ENCODE assay signal across 14 mouse cellular contexts in the genomic region with DNA sequence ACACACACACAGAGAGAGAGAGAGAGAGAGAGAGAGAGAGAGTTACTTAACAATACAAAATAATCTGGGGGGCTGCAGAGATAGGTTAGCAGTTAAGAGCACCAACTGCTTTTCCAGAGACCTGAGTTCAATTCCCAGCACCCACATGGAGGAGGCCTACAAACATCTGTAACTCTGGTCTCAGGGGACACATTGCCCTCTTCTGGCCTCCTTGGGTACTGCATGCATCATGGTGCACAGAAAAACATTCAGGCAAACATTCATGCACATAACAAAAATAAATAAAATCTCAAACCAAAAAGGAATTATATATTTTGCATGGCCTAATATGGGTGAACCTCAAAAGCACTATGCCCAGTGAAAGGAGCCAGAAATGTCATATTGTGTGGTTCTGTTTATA.
A peak's percentile ranks its signal among the peaks of the same experiment; 100 is the strongest.
DNase-seq lines count a peak whose midpoint lies in the region; ATAC-seq and TF ChIP-seq lines count a peak whose summit lies in the region.
"Had no signal": no experiment of that assay in that cellular context is flagged by ENCODE, and none has a peak within 500 bp of the region (broad histone marks: within the 10 kb centered on the region; RNA-seq: fewer than 3 reads in every experiment).

No protein-coding gene starts in this region.

- H3K4me2 ChIP-seq in kidney, embryonic 16.5 days (replicated peaks; ENCODE audit: low read depth, low read length), result no peak overlapping the region
- H3K4me2 ChIP-seq in hindbrain, embryonic 14.5 days (replicated peaks), result no peak overlapping the region
- H3K4me2 ChIP-seq: heart, embryonic 15.5 days; intestine, embryonic 15.5 days; limb, embryonic 13.5 days had no signal

- peak; percentile 37 for TF ChIP-seq CTCF in kidney, adult 2 months (conservative IDR thresholded peaks at IDR 0.05; ENCODE audit: insufficient read depth, insufficient read length, low read depth, low read length)
- peak; percentile 78 for TF ChIP-seq CTCF in E14TG2a.4 (conservative IDR thresholded peaks at IDR 0.05; ENCODE audit: low read length)
- TF ChIP-seq CTCF in embryonic fibroblast, embryonic 13.5 days (IDR thresholded peaks at IDR 0.05; ENCODE audit: borderline replicate concordance, insufficient read depth, low read length), result peak; percentile 19; the same call in 1 of the 2 replicates

- H3K27me3 ChIP-seq in kidney, adult 2 months (replicated peaks; ENCODE audit: control insufficient read depth, insufficient read depth, low read length), result no peaks in the 10 kb centered on the region
- H3K27me3 ChIP-seq in kidney, embryonic 16.5 days (ENCODE audit: insufficient read depth, low read length), result no peaks in the 10 kb centered on the region
- H3K27me3 ChIP-seq in E14TG2a.4 (ENCODE audit: insufficient read depth, low read length), result no peaks in the 10 kb centered on the region
- H3K27me3 ChIP-seq in hindbrain, embryonic 14.5 days (ENCODE audit: control insufficient read depth, insufficient read depth, low read length), result no peaks in the 10 kb centered on the region
- H3K27me3 ChIP-seq: heart, embryonic 15.5 days; intestine, embryonic 15.5 days; limb, embryonic 13.5 days had no signal

- H3K27ac ChIP-seq in kidney, adult 2 months (ENCODE audit: insufficient read depth, low read depth, low read length), result no peak overlapping the region
- no peak overlapping the region for H3K27ac ChIP-seq in kidney, embryonic 16.5 days (ENCODE audit: low read length)
- no peak overlapping the region for H3K27ac ChIP-seq in embryonic fibroblast, embryonic 13.5 days (ENCODE audit: insufficient read depth, low read length)
- H3K27ac ChIP-seq in hindbrain, embryonic 14.5 days, result no peak overlapping the region
- H3K27ac ChIP-seq: heart, embryonic 15.5 days; intestine, embryonic 15.5 days; limb, embryonic 13.5 days had no signal

- no peak overlapping the region for H3K9ac ChIP-seq in kidney, embryonic 16.5 days (replicated peaks; ENCODE audit: low read length)
- no peak overlapping the region for H3K9ac ChIP-seq in hindbrain, embryonic 14.5 days
- H3K9ac ChIP-seq: heart, embryonic 15.5 days; intestine, embryonic 15.5 days; limb, embryonic 13.5 days had no signal

- DNase-seq in kidney, adult 2 months, result peak; percentile 2
- DNase-seq in 3T3-L1 (ENCODE audit: low read depth, low spot score), result peak; percentile 20
- no peak for DNase-seq in hindbrain, embryonic 14.5 days (ENCODE audit: low spot score)
- no peak for DNase-seq in spleen, postnatal 14 days (ENCODE audit: low spot score in 2 of 2)
- DNase-seq in gastrocnemius, postnatal 25 days, result no peak
- DNase-seq: cerebellum, postnatal 25 days; spleen, adult 18-20 months had no signal

- no peak for TF ChIP-seq POLR2A in kidney, adult 2 months (IDR thresholded peaks at IDR 0.05; ENCODE audit: low read depth, low read length)
- TF ChIP-seq POLR2A in embryonic fibroblast, embryonic 13.5 days (IDR thresholded peaks at IDR 0.05; ENCODE audit: low read depth, low read length), result no peak

- H3K36me3 ChIP-seq in kidney, adult 2 months (ENCODE audit: control insufficient read depth, insufficient read depth, low read length), result no peaks in the 10 kb centered on the region
- H3K36me3 ChIP-seq in kidney, embryonic 16.5 days (ENCODE audit: insufficient read depth, low read length), result no peaks in the 10 kb centered on the region
- H3K36me3 ChIP-seq in E14TG2a.4 (ENCODE audit: insufficient read depth, low read length), result no peaks in the 10 kb centered on the region
- H3K36me3 ChIP-seq in hindbrain, embryonic 14.5 days (replicated peaks; ENCODE audit: control insufficient read depth, insufficient read depth), result no peaks in the 10 kb centered on the region
- H3K36me3 ChIP-seq: heart, embryonic 15.5 days; intestine, embryonic 15.5 days; limb, embryonic 13.5 days had no signal

- ATAC-seq in kidney, embryonic 16.5 days (ENCODE audit: low FRiP score, low TSS enrichment), result no peak
- ATAC-seq in hindbrain, embryonic 14.5 days (ENCODE audit: low FRiP score), result no peak
- ATAC-seq: intestine, embryonic 15.5 days had no signal

- no peaks in the 10 kb centered on the region for H3K9me3 ChIP-seq in kidney, embryonic 16.5 days (ENCODE audit: low read length)
- no peaks in the 10 kb centered on the region for H3K9me3 ChIP-seq in E14TG2a.4 (ENCODE audit: low read length)
- H3K9me3 ChIP-seq in hindbrain, embryonic 14.5 days (ENCODE audit: control insufficient read depth, low read length), result no peaks in the 10 kb centered on the region
- H3K9me3 ChIP-seq: heart, embryonic 15.5 days; intestine, embryonic 15.5 days; limb, embryonic 13.5 days had no signal

- no peaks in the 10 kb centered on the region for H3K4me1 ChIP-seq in kidney, adult 2 months (ENCODE audit: control insufficient read depth, insufficient read depth, low read length)
- no peaks in the 10 kb centered on the region for H3K4me1 ChIP-seq in kidney, embryonic 16.5 days (ENCODE audit: insufficient read depth, low read length)
- peaks cover 9% of the 10 kb centered on the region; the same call in 1 of the 2 replicates for H3K4me1 ChIP-seq in E14TG2a.4 (replicated peaks; ENCODE audit: low read depth, low read length)
- no peaks in the 10 kb centered on the region for H3K4me1 ChIP-seq in embryonic fibroblast, embryonic 13.5 days (ENCODE audit: control insufficient read depth, insufficient read depth, low read length)
- no peaks in the 10 kb centered on the region for H3K4me1 ChIP-seq in hindbrain, embryonic 14.5 days (replicated peaks; ENCODE audit: control insufficient read depth, insufficient read depth, low read length)
- H3K4me1 ChIP-seq: heart, embryonic 15.5 days; intestine, embryonic 15.5 days had no signal

- H3K4me3 ChIP-seq in kidney, adult 2 months (ENCODE audit: insufficient read depth, low read depth, low read length), result no peak overlapping the region
- no peak overlapping the region for H3K4me3 ChIP-seq in kidney, embryonic 16.5 days (ENCODE audit: low read length)
- no peak overlapping the region for H3K4me3 ChIP-seq in E14TG2a.4 (replicated peaks; ENCODE audit: low read length)
- H3K4me3 ChIP-seq in embryonic fibroblast, embryonic 13.5 days (ENCODE audit: insufficient read depth, low read length), result no peak overlapping the region
- no peak overlapping the region for H3K4me3 ChIP-seq in hindbrain, embryonic 14.5 days (replicated peaks; ENCODE audit: low read length)
- H3K4me3 ChIP-seq: heart, embryonic 15.5 days; intestine, embryonic 15.5 days; limb, embryonic 13.5 days; myocyte had no signal

Comparison
In these comparisons a context has a peak if more than half of its experiments do, and no peak if none do; other contexts are left out.
1. DNase-seq: peak in kidney, adult 2 months (single experiment) and 3T3-L1 (single experiment); none in hindbrain, embryonic 14.5 days (single experiment), spleen, postnatal 14 days (0 of 2) and gastrocnemius, postnatal 25 days (single experiment).
2. CTCF ChIP-seq: peak in every context shown above with its lines; median percentile 78 in E14TG2a.4; 37 in kidney, adult 2 months; 19 in embryonic fibroblast, embryonic 13.5 days.